Mouse (Mus musculus): ENCODE measurements around the gene Dnlz. TPM values are rescaled to one million over a fixed set of nuclear protein-coding genes. Genes with fewer than 3 reads are reported as not detected.

Gene Dnlz
- polyA plus RNA-seq, 1 experiment from 2014 or later: 15.1 TPM

- TF ChIP-seq EP300 (optimal IDR thresholded peaks at IDR 0.05): no peak
- no peak for TF ChIP-seq CTCF (IDR thresholded peaks at IDR 0.05; ENCODE audit: low read depth)
- ATAC-seq (ENCODE audit: low FRiP score, low TSS enrichment) (no peak), DNase-seq (ENCODE audit: low spot score) (no peak)
- Histone ChIP-seq H3K4me1 (replicated peaks; ENCODE audit: control insufficient read depth, insufficient read depth) (no peaks in the 10 kb centered on the region; the same call in 1 of the 2 replicates), H3K27ac (replicated peaks) (no peak overlapping the region), H3K9ac (ENCODE audit: low read length) (no peak overlapping the region), H3K27me3 (ENCODE audit: control insufficient read depth, insufficient read depth, low read length) (no peaks in the 10 kb centered on the region), H3K4me2 (replicated peaks; ENCODE audit: low read depth) (no peak overlapping the region), H3K36me3 (ENCODE audit: control insufficient read depth, insufficient read depth, low read length) (no peaks in the 10 kb centered on the region), H3K4me3 (ENCODE audit: low read depth, low read length) (no peak overlapping the region), H3K9me3 (ENCODE audit: control insufficient read depth, low read length) (no peaks in the 10 kb centered on the region)
- 86% methylated on average over 4 of the region's 4 CpGs for WGBS
Measured at GRCm38 (mm10) chr2:26354401-26354800, 2.5 kb upstream of the Dnlz start.

- H3K4me1 ChIP-seq (replicated peaks; ENCODE audit: control insufficient read depth, insufficient read depth): no peaks in the 10 kb centered on the region; the same call in 1 of the 2 replicates
- H3K9me3 ChIP-seq (ENCODE audit: control insufficient read depth, low read length): no peaks in the 10 kb centered on the region
- no peaks in the 10 kb centered on the region for H3K27me3 ChIP-seq (ENCODE audit: control insufficient read depth, insufficient read depth, low read length)
- no peak for ATAC-seq (ENCODE audit: low FRiP score, low TSS enrichment)
- DNase-seq (ENCODE audit: low spot score): no peak
- 85% methylated on average over 11 of the region's 11 CpGs for WGBS
- H3K27ac ChIP-seq (replicated peaks): no peak overlapping the region
- H3K36me3 ChIP-seq (ENCODE audit: control insufficient read depth, insufficient read depth, low read length): no peaks in the 10 kb centered on the region
- H3K9ac ChIP-seq (ENCODE audit: low read length): no peak overlapping the region
- TF ChIP-seq EP300 (optimal IDR thresholded peaks at IDR 0.05) (no peak), CTCF (IDR thresholded peaks at IDR 0.05; ENCODE audit: low read depth) (no peak)
- H3K4me3 ChIP-seq (ENCODE audit: low read depth, low read length): peak overlapping the region; percentile 79; the same call in 1 of the 2 replicates
- H3K4me2 ChIP-seq (replicated peaks; ENCODE audit: low read depth): peak overlapping the region; percentile 99
Measured at GRCm38 (mm10) chr2:26353066-26353980, 1.4 kb upstream of the Dnlz start.

- peak overlapping the region; percentile 99 for H3K4me2 ChIP-seq (replicated peaks; ENCODE audit: low read depth)
- 3% methylated on average over 36 of the region's 36 CpGs for WGBS
- no peaks in the 10 kb centered on the region; the same call in 1 of the 2 replicates for H3K4me1 ChIP-seq (replicated peaks; ENCODE audit: control insufficient read depth, insufficient read depth)
- H3K9ac ChIP-seq (ENCODE audit: low read length): peak overlapping the region; percentile 96
- H3K27me3 ChIP-seq (ENCODE audit: control insufficient read depth, insufficient read depth, low read length): no peaks in the 10 kb centered on the region
- DNase-seq (ENCODE audit: low spot score) (peak; percentile 60), ATAC-seq (ENCODE audit: low FRiP score, low TSS enrichment) (peak; percentile 12; the same call in 1 of the 2 replicates)
- peak overlapping the region; percentile 79 for H3K4me3 ChIP-seq (ENCODE audit: low read depth, low read length)
- no peaks in the 10 kb centered on the region for H3K36me3 ChIP-seq (ENCODE audit: control insufficient read depth, insufficient read depth, low read length)
- no peaks in the 10 kb centered on the region for H3K9me3 ChIP-seq (ENCODE audit: control insufficient read depth, low read length)
- H3K27ac ChIP-seq (replicated peaks): 0 out of 2 replicates have a peak overlapping the region, but pooled peaks have one; percentile 40
- TF ChIP-seq CTCF (IDR thresholded peaks at IDR 0.05; ENCODE audit: low read depth) (no peak), EP300 (optimal IDR thresholded peaks at IDR 0.05) (no peak)
Measured at GRCm38 (mm10) chr2:26352291-26352910, 491 bp upstream of the Dnlz start.

GRCm38 (mm10) chr2:26348241-26348640 lies 3.7 kb downstream of the Dnlz start:
- H3K9ac ChIP-seq (ENCODE audit: low read length): no peak overlapping the region
- no peak for TF ChIP-seq CTCF (IDR thresholded peaks at IDR 0.05; ENCODE audit: low read depth)
- no peak for TF ChIP-seq EP300 (optimal IDR thresholded peaks at IDR 0.05)
- no peaks in the 10 kb centered on the region for H3K9me3 ChIP-seq (ENCODE audit: control insufficient read depth, low read length)
- H3K27ac ChIP-seq (replicated peaks): peak overlapping the region; percentile 35; the same call in 1 of the 2 replicates
- ATAC-seq (ENCODE audit: low FRiP score, low TSS enrichment) (no peak), DNase-seq (ENCODE audit: low spot score) (no peak)
- no peaks in the 10 kb centered on the region for H3K27me3 ChIP-seq (ENCODE audit: control insufficient read depth, insufficient read depth, low read length)
- H3K4me2 ChIP-seq (replicated peaks; ENCODE audit: low read depth): no peak overlapping the region
- H3K4me3 ChIP-seq (ENCODE audit: low read depth, low read length): no peak overlapping the region
- H3K4me1 ChIP-seq (replicated peaks; ENCODE audit: control insufficient read depth, insufficient read depth): no peaks in the 10 kb centered on the region; the same call in 1 of the 2 replicates
- peaks cover 5% of the 10 kb centered on the region; the same call in 1 of the 2 replicates for H3K36me3 ChIP-seq (ENCODE audit: control insufficient read depth, insufficient read depth, low read length)
- WGBS: 43% methylated on average over 6 of the region's 6 CpGs

- Histone ChIP-seq H3K9ac (ENCODE audit: low read length) (peak overlapping the region; percentile 35; the same call in 1 of the 2 replicates), H3K4me2 (replicated peaks; ENCODE audit: low read depth) (no peak overlapping the region; the same call in 1 of the 2 replicates), H3K4me1 (replicated peaks; ENCODE audit: control insufficient read depth, insufficient read depth) (peaks cover 3% of the 10 kb centered on the region), H3K27ac (replicated peaks) (peak overlapping the region; percentile 81), H3K27me3 (ENCODE audit: control insufficient read depth, insufficient read depth, low read length) (no peaks in the 10 kb centered on the region), H3K4me3 (ENCODE audit: low read depth, low read length) (no peak overlapping the region), H3K9me3 (ENCODE audit: control insufficient read depth, low read length) (no peaks in the 10 kb centered on the region), H3K36me3 (ENCODE audit: control insufficient read depth, insufficient read depth, low read length) (peaks cover 5% of the 10 kb centered on the region; the same call in 1 of the 2 replicates)
- 47% methylated on average over 11 of the region's 11 CpGs for WGBS
- DNase-seq (ENCODE audit: low spot score) (no peak), ATAC-seq (ENCODE audit: low FRiP score, low TSS enrichment) (no peak)
- no peak for TF ChIP-seq CTCF (IDR thresholded peaks at IDR 0.05; ENCODE audit: low read depth)
- TF ChIP-seq EP300 (optimal IDR thresholded peaks at IDR 0.05): no peak
Measured at GRCm38 (mm10) chr2:26342609-26343490, 9.1 kb downstream of the Dnlz start.
